Comparison of ENCODE assay signal across 16 mouse cellular contexts in genomic region chr7:138853417-138854031, GRCm38 (mm10).
"Had no signal": no experiment of that assay in that cellular context is flagged by ENCODE, and none has a peak within 500 bp of the region (broad histone marks: within the 10 kb centered on the region; RNA-seq: fewer than 3 reads in every experiment).

No protein-coding gene starts in this region.

- H3K4me3 ChIP-seq: left cerebral cortex, adult 2 months; limb, embryonic 15.5 days; liver, embryonic 15.5 days; midbrain, embryonic 10.5 days; myocyte; neural tube, embryonic 15.5 days had no signal

- H3K27ac ChIP-seq: left cerebral cortex, adult 2 months; limb, embryonic 15.5 days; liver, embryonic 15.5 days; midbrain, embryonic 10.5 days; neural tube, embryonic 15.5 days had no signal

- H3K4me2 ChIP-seq: limb, embryonic 15.5 days; liver, embryonic 15.5 days; lung, embryonic 14.5 days; neural tube, embryonic 15.5 days had no signal

- H3K9me3 ChIP-seq: limb, embryonic 15.5 days; liver, embryonic 15.5 days; midbrain, embryonic 10.5 days; neural tube, embryonic 15.5 days had no signal

- DNase-seq: kidney, adult 8-10 months; kidney, postnatal 10 days; lung, embryonic 14.5 days; lung, postnatal 10 days; lung, postnatal 4 days; midbrain, embryonic 14.5 days; right cerebral cortex, adult 18-20 months; right cerebral cortex, postnatal 25 days; thymus, adult 2 months; thymus, postnatal 25 days had no signal

- H3K27me3 ChIP-seq: limb, embryonic 15.5 days; liver, embryonic 15.5 days; neural tube, embryonic 15.5 days had no signal

- H3K9ac ChIP-seq: limb, embryonic 15.5 days; liver, embryonic 15.5 days; lung, embryonic 14.5 days; neural tube, embryonic 15.5 days had no signal
